Mouse (Mus musculus): ENCODE results near the gene Ninl.
"Not testable (repeated sequence)": the region's sequence is repeated elsewhere in the genome, so short reads cannot be mapped to it uniquely, and the experiment has no call there.

Ninl gene

DNA sequence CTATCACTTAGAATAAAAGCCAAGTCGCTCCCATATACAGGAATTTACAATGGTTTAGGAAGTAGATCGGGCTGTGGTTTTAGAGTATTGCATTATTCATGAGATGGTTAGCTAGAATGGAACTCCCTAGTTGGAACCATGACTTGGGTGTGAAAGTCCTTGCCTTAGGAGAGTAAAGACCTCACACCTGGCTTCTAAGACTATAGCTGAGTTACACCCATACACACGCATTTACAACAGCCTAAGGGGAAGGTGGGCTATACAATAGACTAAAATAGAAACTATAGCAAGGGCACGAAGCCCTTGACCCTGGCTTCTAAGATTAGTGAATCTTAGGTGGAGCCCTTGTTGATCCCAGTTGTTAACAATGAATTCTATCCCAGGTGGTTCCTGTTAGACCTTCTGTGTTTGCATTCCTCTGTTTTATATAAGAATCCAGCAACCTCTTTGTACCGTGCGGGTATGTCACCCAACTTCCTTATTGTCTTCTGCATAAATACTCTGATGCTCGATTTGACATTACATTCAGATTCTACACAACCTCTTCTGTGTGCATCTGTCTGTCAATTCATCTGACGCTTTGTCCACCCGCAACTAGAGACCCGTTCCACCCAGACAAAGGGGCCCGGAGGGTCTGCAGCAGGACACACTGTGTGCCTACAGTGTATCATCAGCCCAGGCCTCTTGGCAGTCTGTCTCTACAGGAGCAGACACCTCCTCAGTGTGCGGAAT lies 91.1 kb downstream of the Ninl start:
- not testable (repeated sequence) for DNase-seq

DNA sequence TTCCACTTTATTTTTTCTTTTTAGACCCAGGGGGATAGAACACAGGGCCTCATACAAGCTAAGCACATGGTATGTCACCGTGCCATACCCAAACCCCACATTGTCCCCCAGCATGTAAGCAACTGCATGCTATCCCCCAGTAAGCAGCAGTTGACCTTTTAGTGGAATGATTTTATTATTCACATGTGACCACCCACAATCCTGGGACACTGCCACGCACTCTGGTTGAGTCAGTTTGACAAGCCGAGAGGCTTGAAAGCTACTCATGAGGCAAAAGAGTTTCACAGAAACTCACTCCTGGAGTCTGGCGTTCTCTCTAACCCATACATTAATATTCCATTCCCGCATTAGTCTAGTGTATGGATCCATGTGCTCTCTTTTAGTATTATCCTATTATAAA lies 91.8 kb downstream of the Ninl start:
- DNase-seq = peak; percentile 60 to 63

DNA sequence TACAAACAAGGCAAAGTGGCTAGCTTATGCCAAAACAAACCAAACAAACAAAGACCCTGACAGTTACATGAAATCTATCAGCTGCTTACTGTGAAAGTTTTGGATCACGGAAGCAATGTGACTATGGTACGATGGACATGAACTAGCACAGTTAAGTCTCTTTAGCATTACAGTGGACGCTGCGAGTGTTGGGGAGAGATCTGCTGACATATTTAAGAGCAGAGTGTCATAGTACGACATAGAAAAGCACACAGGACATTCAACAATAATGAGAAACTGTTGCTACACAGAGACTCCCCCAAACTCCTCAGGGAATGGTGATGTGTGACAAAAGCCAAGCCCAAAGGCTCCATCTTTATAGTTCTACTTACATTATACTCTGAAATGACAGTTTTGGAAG lies 95.2 kb downstream of the Ninl start:
- no peak for DNase-seq

DNA sequence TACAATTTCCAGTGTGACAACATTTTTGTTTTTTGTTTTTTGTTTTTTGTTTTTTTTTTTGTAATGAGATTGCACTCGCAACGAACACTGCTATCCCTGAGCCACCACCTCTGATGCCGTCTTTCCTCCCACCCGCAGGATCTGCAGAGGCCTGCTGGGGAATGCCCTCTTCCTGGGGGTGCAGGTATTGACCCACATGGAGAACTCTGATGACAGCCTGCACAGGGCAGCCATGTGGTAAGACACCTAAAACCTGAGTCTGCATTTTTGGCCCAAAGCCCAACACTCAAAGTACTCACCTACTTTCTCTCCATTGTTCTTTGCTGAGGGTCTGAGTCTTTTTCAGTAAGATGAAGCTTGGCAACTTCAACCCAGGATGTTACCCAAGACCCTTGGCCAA lies 104.5 kb downstream of the Ninl start:
- DNase-seq = no peak

DNA sequence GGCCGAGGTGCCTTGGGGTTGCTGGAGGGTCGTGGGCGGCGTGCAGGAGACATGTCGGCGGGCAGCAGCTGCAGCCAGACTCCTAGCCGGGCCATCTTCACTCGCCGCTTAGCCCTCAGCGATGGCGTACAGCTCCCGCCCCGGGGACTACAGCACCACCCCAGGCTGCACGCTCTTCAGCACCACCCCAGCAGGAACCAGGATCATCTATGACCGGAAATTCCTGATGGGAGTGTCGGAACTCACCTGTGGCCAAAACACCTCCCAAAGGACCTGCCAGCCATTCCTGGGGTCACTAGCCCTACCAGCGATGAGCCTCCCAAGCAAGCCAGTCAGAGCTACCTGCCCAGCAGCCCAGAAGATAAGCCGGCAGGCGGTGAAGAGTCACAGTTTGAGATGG lies 105.7 kb downstream of the Ninl start:
- no peak for DNase-seq

DNA sequence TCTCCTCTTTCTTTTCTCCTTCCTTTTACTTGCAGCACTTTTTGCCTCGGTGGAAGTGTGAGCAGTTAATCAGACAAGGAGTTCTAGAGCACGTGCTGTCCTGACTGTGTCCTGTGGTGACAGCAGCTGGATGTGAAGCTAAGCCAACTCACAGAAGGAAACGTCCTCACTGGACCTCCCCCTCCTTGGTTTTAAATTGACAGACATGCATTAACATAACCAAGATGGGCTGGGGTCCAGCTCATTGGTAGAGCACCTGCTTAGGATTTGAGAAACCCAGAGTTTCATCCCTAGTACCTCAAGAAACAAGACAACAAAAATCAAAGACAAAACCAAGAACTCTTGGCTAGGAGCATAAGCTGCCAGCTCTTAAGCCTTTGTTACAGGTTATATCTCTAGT lies 108.4 kb downstream of the Ninl start:
- peak; percentile 66 to 73 for DNase-seq

DNA sequence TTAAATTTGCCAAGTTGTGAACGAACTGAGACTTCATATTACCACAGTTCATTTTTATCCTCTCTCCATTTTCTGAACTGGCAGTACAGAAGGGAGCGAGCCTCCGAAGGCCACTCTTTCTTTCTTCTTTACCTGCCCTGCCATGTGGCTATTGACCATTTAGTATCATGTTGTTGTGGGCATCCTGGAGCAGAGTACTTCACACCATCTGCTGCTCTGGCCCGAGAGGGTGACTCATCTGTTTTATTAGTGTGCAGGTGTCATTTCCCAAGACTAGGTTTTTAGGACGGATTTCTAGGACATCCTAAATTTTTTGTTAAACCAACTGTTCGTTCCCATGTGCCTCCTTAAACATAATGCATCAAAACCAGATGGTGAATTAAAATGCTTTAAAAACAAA lies 110.0 kb downstream of the Ninl start:
- peak in 1 of 2 experiments; percentile 26 for DNase-seq

DNA sequence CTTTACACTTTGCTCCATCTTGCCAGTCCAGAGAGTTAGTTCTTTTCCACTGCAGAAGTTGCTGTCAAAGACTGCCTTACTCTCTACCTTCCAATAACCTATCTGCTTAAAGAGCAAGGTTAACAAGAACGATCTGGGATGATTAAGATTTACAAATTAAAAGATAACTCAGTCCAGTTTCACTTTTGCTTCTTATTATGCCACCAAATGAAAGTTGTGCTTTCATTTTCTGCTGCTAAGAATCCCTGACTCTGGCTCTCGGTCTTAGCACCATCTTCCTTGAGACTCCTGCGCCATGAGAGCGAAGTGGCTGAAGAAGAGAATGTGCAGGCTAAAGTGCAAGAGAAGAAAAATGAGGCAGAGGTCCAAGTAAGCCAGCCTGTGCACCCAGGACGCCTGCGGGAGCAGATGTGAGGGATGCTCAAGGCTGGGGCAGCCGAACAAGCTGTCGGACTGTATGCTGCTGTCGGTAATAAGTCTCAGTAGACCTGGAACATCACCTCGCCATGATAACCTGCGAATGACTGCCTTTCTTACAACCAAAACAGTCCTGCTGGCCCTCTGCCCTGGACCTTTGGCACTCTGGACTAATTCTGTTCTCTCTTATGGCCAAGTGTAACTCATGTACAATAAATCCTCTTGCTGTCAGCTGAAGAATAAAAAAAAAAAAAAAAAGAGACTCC lies 112.0 kb downstream of the Ninl start:
- DNase-seq = peak; percentile 78 to 86

DNA sequence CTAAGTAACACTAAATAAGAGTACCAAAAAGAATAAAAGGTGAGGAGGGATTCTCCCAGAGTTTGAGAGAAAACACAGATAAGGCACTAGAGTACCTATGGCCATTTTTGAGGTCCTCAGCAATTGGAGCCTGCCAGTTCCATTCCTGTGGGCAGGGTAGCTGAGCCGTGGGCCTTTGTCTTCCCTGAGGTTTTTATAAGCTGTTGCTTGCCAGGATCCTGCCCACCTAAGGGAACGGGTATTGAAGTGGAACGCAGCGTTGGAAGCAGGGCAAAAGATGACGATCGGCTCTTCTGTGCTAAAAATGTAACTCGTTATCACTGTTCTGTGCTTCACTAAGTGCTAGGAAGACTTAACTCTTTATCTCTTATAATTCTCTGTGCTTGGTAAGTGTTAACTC lies 115.7 kb downstream of the Ninl start:
- no peak for DNase-seq

DNA sequence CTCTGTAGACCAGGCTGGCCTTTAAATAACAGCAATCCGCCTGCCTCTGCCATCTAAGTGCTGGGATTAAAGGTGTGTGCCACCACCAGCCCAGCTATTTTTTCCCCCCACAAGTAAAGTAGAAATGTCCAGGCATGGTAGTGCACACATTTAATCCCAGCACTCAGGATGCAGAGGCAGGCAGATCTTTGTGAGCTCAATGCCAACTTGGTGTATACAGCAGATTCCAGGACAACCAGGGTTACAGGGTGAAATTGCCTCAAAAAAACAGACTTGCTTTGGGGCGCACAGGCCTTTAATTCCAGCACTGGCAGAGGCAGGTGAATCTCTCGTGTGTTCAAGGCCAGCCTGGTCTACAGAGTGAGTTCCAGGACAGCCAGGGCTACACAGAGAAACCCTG lies 116.2 kb downstream of the Ninl start:
- DNase-seq = no peak

DNA sequence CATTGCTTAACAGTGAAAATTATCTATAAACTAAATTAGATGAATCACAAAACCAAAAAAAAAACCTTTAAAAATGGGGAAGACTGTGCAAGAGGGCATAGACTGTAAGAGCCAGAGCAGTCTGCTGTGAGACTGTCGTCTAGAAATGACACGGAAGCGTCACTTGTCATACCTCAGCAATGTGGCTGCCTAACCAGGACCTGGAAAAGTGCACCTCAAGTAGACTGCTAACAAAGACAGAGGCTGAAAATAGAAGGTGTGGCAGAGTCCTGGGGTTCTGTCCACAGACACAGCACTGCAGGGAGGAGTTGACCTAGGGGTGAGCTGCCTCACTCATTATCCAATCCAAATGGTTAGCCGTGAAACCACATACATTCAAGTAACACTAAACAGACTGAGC lies 117.0 kb downstream of the Ninl start:
- no peak for DNase-seq

DNA sequence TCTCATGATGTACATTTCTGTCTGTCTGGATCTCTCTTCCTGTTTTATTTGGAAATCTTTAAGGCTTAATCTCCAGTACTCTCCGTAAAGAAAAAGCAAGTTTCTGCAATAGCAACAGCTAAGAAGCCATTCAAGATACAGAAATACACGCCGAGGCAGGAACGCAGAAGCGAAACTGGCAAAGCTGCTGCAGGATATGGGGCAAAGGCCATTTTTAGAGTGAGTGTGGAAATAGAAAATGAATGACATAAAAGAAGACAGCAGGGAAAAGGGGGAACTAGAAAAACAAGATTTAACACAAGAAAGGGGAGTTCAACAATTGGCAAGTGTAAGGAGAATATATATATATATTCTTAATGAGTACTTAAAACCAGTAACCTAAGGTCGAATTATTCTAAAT lies 117.5 kb downstream of the Ninl start:
- DNase-seq = no peak

DNA sequence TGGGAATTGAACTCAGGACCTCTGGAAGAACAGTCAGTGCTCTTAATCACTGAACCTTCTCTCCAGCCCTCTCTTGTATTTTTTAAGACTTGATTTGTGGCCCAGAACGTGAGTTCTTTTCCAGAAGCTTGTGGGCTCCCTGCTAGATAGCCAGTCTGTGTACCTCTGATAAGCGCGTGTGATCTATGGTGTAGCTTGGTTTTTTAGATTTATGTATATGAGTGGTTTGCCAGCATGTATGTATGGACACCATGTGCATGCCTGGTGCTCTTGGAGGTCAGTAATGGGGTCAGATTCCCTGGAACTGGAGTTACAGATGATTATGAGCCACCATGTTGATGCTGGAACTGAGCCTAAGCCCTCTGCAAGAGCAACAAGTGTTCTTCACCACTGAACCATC lies 118.6 kb downstream of the Ninl start:
- no peak for DNase-seq

DNA sequence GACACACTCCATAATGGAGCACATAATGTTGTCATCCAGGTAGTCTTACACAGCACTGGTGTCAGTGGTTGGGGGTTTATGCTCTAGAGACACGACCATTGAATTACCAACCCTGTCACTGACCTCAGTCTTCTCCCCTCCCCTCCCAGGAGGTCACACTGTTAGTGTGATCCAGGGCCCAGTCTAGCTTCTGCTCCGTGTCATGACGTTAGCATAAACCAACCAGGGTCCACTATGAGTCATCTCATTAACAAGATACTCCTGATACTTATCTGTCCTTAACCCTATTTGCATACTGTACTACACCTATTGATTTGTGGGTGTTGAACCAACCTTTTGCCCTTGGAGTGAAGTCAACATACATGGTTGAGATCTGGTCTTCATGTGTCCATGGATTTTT lies 120.5 kb downstream of the Ninl start:
- no peak for DNase-seq

DNA sequence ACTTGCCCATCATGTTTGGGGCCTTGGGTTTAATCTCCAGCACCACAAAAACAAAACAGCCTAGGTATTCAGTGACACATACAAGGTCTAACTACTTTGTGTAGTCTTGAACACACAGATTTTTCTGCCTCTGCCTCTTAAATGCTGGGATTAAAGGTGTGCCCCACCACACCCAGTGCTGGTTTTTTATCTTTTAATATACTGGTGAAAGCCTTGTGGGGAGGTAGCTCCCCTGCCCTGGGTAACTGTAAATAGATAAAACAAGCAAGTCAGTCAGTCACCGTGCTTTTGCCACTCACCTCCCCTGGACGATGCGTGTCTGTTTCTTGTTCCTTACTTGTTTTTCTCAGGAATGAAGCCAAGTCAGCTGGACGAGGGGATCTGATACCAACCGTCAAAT lies 123.4 kb downstream of the Ninl start:
- no peak for DNase-seq

DNA sequence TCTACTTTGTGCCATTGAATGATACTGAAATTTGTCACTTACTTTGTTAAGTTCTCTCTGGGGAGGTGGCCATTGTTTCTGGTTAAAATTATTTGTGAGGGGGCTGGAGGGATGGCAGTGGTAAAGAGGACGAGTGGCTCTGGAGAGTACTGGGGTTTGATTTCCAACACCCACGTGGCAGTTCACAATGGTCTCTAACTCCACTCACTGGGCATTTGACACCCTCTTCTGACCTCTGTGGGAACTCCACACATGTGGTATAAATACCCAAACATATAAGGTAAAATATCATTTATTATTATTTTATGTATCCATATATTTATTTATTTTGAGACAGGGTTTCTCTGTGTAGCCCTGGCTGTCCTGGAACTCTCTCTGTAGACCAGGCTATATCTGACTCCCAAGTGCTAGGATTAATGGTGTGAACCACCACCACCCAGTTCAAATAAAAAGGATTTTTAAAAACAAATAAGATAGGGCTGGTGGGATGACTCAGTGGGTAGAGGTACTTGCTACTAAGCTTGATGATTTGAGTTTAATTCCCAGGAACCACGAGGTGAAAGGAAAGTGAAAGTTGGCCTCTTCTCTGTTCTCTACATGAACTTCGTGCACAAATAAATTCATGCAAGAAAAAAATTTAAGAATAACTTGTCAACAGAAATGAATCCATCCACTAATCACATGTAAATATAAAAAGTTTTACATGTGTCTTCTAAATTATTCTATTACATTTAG lies 124.2 kb downstream of the Ninl start:
- no peak for DNase-seq

DNA sequence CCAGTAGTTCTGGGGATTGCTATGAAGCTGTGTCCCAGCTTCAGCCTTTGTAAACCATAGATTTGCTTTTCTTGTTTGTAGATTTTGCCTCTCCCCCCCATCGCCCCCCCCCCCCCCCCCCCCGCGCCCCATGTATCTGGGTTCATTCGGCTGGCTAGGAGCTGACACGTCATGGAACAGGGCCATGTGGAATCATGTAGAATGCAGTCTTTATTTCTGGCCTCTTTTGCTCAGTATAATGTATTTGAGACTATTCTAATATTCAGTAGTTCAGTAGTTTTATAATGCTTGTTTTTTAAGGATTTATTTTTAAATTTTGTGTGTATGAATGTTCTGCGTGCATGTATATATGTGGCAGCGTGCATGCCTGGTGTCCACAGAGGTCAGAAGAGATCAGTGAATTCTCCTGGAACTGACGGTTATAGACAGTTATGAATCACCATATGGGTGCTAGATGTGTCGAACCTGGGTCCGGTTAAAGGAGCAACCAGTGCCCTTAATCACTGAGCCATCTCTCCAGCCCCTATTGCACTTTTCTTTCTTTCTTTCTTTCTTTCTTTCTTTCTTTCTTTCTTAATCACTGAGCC lies 128.8 kb downstream of the Ninl start:
- DNase-seq = no peak

DNA sequence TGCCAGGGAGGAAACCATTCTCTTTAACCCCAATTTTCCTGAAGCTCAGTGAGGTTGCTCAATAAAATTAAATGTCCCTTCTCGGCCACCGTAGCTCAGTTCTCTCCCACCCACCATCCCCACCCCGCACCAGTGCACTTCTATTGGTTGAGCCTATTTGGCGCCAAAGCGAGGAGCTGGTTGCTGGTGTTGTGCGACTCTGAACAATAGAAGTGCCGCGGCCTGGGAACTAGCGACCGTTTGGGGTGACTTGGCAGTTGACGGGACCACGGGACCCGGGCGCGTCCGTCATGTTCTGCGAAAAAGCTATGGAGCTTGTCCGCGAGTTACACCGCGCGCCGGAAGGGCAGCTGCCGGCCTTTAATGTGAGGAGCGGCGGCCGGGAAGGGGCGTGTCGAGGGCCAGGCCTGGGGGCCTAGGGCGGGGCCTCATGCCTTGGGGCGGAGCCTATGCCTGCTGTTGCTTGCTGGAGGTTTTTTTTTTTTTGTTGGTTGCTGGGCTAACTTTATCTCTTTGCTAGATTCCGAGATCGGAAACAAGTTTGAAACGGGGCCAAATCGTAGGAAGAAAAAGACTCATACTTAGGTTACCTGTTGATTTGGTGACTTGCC lies 129.6 kb downstream of the Ninl start:
- peak; percentile 95 to 98 for DNase-seq

DNA sequence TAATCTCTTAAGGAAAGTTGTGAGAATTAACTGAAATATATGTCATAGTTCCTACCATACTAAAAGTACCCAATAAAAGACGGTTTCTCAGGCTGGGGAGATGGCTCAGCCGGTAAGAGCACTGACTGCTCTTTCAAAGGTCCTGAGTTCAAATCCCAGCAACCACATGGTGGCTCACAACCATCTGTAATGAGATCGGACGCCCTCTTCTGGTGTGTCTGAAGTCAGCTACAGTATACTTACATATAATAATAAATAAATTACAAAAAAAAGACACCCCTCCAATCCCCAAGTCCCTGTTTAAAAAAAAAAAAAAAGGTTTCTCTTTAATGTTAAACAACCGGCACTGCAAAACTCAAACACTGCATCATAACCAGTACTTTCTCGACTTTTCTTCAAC lies 130.3 kb downstream of the Ninl start:
- not testable (repeated sequence) for DNase-seq

DNA sequence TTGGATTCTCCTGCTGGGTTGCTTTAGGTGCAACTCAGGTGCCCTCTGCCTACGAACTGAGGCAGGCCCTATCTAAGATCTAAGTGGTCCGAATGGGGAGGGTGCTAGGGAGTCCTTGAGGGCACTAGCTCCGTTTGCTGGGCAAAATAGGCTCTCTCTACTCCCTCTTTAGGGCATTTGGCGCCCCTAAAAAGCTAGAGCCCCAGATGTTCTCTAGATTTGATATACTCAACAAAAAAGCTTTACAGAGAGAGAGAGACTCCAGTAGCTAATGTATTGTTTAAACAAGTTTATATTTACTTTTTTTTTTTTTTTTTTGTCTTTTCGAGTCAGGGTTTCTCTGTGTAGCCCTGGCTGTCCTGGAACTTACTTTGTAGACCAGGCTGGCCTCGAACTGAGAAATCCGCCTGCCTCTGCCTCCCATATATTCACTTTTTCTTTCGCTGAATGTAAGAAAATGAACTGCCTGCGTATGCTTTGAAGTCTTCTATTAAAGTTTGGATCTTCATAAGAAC lies 134.2 kb downstream of the Ninl start, which contains the start of gene Gins1:
Gene Gins1, plus strand, starts transcription at position 465 of the 515 bp plus-strand sequence.
- DNase-seq = no peak

DNA sequence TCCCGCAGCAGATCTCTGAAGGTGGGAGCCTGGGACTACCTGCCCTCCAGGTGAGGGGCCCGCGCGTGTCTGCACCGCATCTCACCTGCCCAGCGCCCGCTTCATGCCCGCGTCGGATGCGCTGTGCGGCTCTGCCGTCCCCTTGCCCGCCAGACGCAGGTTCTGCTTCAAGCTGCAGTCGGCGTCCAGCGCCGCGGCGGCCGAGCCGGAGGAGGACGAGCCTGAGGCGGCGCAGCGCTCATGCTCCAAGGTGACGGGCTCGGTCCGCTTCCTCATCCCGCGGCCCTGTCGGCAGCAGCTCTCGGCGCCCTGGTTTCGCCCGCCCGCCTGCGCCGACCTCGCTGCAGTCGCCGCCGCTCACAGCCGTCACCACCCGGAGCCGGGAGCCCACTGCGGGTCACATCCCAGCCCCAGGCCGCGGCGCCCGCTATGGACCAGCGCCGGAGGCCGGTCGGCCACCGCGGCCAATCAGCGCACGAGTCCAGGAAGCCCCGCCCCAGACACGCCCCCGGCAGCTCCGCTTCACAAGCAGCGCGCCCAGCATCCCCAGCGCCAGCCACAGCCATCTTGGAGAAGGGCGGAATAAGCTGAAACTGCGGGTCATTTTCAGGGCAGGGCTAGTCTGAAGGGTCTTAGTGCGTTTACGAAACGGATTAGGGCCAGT lies 134.8 kb downstream of the Ninl start, which contains the start of gene Abhd12:
Gene Abhd12, minus strand, starts transcription at position 470 of the 664 bp plus-strand sequence.
- peak; percentile 99 for DNase-seq

DNA sequence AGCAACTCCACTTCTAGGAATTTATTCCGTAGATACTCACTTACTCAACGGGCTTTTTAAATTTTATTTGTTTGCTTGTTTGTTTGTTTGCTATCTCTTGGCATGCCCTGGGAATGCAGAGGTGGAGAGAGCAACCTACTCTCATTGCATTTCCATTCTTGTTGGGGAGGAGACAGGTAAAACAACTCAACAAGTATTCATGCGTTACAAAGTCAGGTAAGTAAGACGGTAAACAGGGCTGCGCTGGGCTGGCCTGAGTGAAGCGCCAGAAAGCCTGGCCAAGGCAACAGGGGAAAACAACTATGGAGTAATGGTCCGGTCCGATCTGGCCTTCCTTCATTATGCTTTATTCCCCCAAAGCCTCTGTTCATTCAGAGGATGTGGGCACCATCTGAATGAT lies 136.8 kb downstream of the Ninl start:
- DNase-seq = no peak
